Mouse (Mus musculus): ENCODE data around the gene Mdm4.
"Not testable (repeated sequence)": the region's sequence is repeated elsewhere in the genome, so short reads cannot be mapped to it uniquely, and the experiment has no call there.

The Mdm4 gene

GRCm38 (mm10) chr1:133050001-133050431, 19.7 kb upstream of the Mdm4 start:
- no peak for DNase-seq

- no peak for DNase-seq
Measured at GRCm38 (mm10) chr1:133048690-133049089, 18.3 kb upstream of the Mdm4 start.

GRCm38 (mm10) chr1:133047575-133047974, 17.2 kb upstream of the Mdm4 start:
- no peak for DNase-seq

- DNase-seq: peak; percentile 52 to 56
Measured at GRCm38 (mm10) chr1:133046441-133046931, 16.1 kb upstream of the Mdm4 start.

- DNase-seq: peak; percentile 87 to 90
Measured at GRCm38 (mm10) chr1:133045861-133046440, 15.6 kb upstream of the Mdm4 start.

GRCm38 (mm10) chr1:133045011-133045860, 14.9 kb upstream of the Mdm4 start, which contains the start of gene Pik3c2b:
Gene Pik3c2b, plus strand, starts transcription at chr1:133045667.
- no peak for DNase-seq

- peak; percentile 65 to 70 for DNase-seq
Measured at GRCm38 (mm10) chr1:133039505-133039949, 9.2 kb upstream of the Mdm4 start.

GRCm38 (mm10) chr1:133034682-133035081, 4.3 kb upstream of the Mdm4 start:
- DNase-seq: not testable (repeated sequence)

GRCm38 (mm10) chr1:133034091-133034460, 3.7 kb upstream of the Mdm4 start:
- DNase-seq: peak in 1 of 2 experiments; percentile 58

- peak; percentile 44 to 82 for DNase-seq
Measured at GRCm38 (mm10) chr1:133033316-133034090, 3.1 kb upstream of the Mdm4 start.

- DNase-seq: no peak
Measured at GRCm38 (mm10) chr1:133032981-133033315, 2.6 kb upstream of the Mdm4 start.

GRCm38 (mm10) chr1:133029744-133030143, 617 bp downstream of the Mdm4 start:
- no peak for DNase-seq

- DNase-seq: no peak
Measured at GRCm38 (mm10) chr1:133027980-133028379, 2.4 kb downstream of the Mdm4 start.

GRCm38 (mm10) chr1:133027126-133027525, 3.2 kb downstream of the Mdm4 start:
- DNase-seq: no peak

GRCm38 (mm10) chr1:133025796-133026190, 4.6 kb downstream of the Mdm4 start:
- DNase-seq: not testable (repeated sequence)

GRCm38 (mm10) chr1:133025051-133025795, 5.1 kb downstream of the Mdm4 start:
- DNase-seq: peak; percentile 90 to 92

GRCm38 (mm10) chr1:133024426-133024825, 5.9 kb downstream of the Mdm4 start:
- DNase-seq: no peak

GRCm38 (mm10) chr1:133023723-133024122, 6.6 kb downstream of the Mdm4 start:
- DNase-seq: not testable (repeated sequence)

- DNase-seq: not testable (repeated sequence)
Measured at GRCm38 (mm10) chr1:133021971-133022370, 8.4 kb downstream of the Mdm4 start.

GRCm38 (mm10) chr1:133021391-133021790, 9.0 kb downstream of the Mdm4 start:
- DNase-seq: no peak

GRCm38 (mm10) chr1:133020137-133020894, 10.0 kb downstream of the Mdm4 start:
- no peak for DNase-seq

GRCm38 (mm10) chr1:133019312-133019711, 11.0 kb downstream of the Mdm4 start:
- DNase-seq: no peak

Data from lung, postnatal 4 days (tissue).